Mouse (Mus musculus) bone marrow macrophage, adult 2 months (primary cell): ENCODE results near the gene Hba-x.

Experiments used
- CTCF ChIP-seq: IDR thresholded peaks from 2 replicates; pipeline ENCODE4 v1.5.1; 2012; ENCODE audit warnings: low read depth, mild to moderate bottlenecking, low read length, moderate library complexity
- POLR2A ChIP-seq: IDR thresholded peaks from 2 replicates; pipeline ENCODE4 v1.6.1; 2012; ENCODE audit warnings: mild to moderate bottlenecking, low read depth, low read length, borderline replicate concordance

GRCm38 (mm10) chr11:32236132-32236531 is 40.1 kb upstream of the Hba-x start:
- TF ChIP-seq CTCF: no peak
- no peak for TF ChIP-seq POLR2A
